Mouse (Mus musculus): ENCODE measurements around the gene Cdc26.
A peak's percentile ranks its signal among the peaks of the same experiment; 100 is the strongest.

Cdc26 gene

GRCm38 (mm10) chr4:62408601-62409282 is at the start of gene Cdc26, which contains the start of gene Prpf4:
Cdc26 (minus strand) TSS chr4:62408642.
Prpf4 (plus strand) TSS chr4:62408797.
- DNase-seq (ENCODE audit: low spot score), result peak; percentile 100

GRCm38 (mm10) chr4:62454995-62455394 is 46.6 kb upstream of the Cdc26 start:
- peak; percentile 57 for DNase-seq (ENCODE audit: low spot score)

- DNase-seq (ENCODE audit: low spot score), result no peak
These were observed 32.5 kb upstream of the Cdc26 start for GRCm38 (mm10) chr4:62440986-62441385.

GRCm38 (mm10) chr4:62440544-62440943 is 32.1 kb upstream of the Cdc26 start:
- DNase-seq (ENCODE audit: low spot score), result no peak

- no peak for DNase-seq (ENCODE audit: low spot score)
These were observed 31.4 kb upstream of the Cdc26 start for GRCm38 (mm10) chr4:62439793-62440192.

DNA sequence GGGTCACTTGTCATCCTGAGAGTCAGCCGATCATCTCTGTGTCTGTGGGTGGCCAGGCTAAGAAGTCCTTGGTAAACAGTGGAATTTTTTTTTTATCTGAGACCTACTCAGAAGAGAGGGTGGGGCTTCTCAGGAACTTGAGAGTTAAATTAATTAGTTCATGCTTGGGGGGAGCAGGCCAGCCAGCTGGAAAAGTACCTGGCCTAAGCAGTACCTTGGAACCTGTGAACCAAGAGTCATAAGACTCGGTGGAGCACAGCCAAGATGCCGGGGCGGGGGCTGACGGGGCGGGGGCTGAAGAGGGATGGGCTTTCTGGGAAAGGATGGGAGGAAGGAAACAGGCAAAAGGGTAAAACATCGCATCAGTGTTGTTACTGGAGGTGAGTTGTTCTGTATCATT is 29.4 kb upstream of the Cdc26 start:
- no peak for DNase-seq (ENCODE audit: low spot score)

DNA sequence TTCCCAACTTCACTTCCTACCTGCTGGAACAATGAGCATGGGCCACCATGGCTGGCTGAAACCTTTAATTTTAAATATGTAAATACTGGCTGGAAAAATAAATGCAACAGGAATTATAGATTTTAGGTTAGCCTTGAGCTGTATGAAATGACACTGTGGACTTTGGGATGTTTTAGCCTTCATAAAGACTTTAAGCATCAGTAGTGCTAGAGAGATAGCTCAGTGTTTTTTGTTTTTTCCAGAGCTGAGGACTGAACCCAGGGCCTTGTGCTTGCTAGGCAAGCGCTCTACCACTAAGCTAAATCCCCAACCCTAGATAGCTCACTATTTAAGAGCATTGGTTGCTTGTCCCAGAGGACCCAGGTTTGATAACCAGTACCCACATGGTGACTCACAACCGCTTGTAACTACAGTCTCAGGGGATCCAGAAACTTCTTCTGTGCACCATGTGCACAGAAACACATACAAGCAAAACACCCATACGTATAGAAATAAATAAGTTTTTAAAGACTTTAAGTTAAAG is 28.9 kb upstream of the Cdc26 start:
- DNase-seq (ENCODE audit: low spot score), result no peak

GRCm38 (mm10) chr4:62435081-62435480 is 26.6 kb upstream of the Cdc26 start, which contains the start of gene Rnf183:
Rnf183 (minus strand) TSS chr4:62435252.
- no peak for DNase-seq (ENCODE audit: low spot score)

DNA sequence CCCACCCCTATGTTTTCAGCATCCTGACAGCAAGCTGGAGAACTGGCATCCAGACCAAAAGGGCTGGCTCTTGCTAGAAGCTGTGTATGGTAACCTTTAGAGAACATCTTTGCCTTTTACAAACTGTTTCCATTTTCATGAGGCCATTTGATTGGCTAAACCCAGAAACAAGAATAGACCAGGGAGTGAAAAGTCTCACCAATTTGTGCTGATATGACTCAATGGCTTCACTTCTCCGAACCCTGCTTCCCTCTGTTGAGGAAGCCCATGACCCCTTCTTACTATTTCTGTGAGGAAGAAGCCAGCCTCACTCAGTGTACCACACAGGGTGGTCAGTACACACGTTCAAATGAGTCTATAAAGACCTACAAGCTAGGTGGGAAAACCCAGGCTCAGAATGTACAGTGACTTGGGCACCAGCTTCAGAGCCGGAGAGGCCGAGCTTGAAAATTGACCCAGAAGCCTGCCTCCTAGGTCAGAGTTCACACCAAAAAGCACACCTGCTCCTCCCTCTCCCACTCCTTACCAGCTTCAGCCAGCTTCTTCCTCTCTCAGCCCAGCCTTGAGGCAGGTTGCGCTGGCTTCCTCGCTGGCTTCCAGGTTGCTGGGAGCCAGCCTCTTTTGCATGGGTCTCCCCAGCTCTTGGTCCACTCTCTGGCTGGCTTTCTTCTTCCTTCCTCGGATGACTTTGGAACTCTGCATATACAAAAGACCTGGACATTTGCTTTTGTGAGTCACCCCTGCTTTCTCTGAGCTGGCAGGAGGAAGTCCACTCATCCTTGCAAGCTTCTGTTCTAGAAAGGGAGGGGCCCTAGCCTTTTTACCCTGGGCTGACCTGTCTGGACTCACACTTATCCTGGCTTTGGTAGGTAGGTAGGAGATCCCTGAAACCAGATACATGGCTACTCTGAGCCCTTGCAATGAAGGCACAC is 25.8 kb upstream of the Cdc26 start:
- no peak for DNase-seq (ENCODE audit: low spot score)

- DNase-seq (ENCODE audit: low spot score), result no peak
These were observed 23.1 kb upstream of the Cdc26 start for GRCm38 (mm10) chr4:62431522-62431921.

GRCm38 (mm10) chr4:62430678-62431077 is 22.2 kb upstream of the Cdc26 start:
- no peak for DNase-seq (ENCODE audit: low spot score)

DNA sequence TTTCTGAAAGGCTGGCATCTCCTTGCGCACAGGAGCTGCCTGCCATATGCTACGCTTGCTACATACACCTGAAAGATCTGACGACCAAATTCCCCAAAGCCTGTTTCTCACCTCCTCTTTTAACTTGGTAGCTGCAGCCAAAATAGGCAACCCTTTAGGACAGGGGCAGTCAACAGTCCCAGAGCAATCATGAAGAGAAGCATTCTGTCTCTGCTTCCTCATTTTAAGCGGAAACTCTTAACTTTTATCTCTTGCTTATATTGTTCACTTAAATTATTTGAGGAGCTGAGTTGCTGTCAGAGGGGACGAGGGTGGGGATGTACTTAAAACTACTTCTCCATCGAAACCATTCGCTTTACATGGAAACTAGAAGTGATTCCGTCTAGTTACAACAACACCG is 21.2 kb upstream of the Cdc26 start:
- DNase-seq (ENCODE audit: low spot score), result no peak

DNA sequence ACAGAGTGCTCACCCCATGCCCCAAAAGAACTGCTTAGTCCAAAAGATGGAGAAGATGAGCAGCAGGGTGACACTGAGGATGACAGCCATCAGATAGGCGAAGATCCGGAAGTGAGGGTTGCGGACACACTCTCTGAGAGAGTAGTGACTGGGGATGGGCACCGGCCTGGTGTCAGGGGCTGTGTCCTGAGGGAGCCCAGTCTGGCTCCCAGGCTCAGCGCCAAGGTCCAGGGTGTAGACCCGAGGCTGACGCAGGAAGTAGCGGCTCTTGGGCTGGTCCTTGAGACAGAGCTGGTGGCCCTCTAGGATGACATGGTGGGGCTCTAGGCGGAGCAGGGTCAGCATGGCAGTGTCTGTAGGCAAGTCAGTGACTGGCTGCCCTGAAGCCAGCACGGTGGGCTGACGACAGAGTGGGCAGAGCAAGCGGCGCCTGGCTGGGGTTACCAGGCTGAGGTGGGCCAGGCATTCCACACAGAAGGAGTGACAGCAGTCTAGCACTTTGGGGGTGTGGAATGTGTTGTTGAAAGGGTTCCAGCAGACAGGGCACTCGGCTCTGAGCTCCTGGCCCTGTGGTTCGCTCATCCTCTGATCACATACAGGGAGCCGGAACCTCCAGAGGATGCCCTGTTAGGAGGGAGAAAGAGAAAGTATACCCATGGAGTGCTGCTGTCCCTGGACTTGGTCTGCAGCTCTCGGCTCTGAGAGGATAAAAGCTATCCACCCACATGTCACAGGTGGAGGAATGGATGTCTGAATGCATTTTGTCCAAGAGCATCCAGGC is 19.7 kb upstream of the Cdc26 start:
- no peak for DNase-seq (ENCODE audit: low spot score)

DNA sequence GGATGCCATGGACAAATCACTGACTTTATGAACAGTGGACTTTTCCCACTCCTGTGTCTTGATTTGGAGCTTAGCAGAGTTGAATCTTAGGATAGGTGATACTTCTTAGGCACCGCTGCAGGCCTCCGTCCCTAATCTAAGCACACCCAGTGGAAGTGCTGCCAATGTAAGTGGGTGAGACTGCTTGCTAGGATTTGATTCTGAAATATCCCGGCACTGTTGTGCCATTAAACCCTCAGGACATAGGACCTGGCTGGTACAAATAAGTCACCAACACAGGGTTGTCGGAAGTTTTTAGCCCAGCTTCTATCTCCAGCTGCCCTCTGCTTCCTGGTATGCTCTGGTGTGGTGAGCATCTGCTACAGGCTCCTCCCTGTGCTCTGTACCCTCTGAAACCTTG is 17.4 kb upstream of the Cdc26 start:
- no peak for DNase-seq (ENCODE audit: low spot score)

DNA sequence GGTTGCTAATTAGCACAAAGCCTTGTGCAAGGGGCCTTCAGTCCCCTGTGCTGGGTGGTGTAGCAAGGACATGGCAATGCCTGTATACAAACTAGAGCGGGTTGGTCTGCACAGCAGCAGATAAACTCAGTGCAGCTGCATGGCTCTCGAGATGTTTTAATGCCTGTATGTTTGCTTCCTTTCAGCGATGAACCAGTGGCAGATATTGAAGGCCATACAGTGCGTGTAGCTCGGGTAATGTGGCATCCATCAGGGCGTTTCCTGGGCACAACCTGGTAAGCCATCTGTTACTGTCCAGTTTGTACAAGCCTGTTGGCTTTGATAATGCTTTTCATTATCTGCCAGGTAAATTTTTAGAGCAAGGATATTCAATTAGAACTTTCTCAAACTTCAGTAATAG is 10.6 kb upstream of the Cdc26 start:
- no peak for DNase-seq (ENCODE audit: low spot score)

DNA sequence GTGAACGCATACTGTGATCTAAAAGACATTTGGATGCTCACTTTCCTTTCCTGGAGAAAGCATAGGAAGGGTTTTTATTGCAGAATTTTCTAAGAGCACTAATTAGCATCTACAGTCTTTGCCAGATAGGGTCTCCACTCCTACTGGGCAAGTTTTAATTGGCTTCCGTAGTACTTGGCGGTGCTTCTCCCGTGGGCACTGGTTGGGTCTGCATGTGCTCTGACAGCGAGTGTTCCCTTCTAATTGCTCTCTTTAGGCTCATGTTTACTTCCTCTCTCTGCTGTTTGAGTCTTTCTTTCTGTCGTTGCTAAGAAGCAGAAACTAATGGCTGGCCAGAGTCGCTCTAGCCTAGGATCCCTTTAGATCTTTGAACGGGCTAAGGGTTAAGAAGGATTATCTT is 10.0 kb upstream of the Cdc26 start:
- no peak for DNase-seq (ENCODE audit: low spot score)

GRCm38 (mm10) chr4:62411606-62412005 is 3.2 kb upstream of the Cdc26 start:
- DNase-seq (ENCODE audit: low spot score), result no peak

DNA sequence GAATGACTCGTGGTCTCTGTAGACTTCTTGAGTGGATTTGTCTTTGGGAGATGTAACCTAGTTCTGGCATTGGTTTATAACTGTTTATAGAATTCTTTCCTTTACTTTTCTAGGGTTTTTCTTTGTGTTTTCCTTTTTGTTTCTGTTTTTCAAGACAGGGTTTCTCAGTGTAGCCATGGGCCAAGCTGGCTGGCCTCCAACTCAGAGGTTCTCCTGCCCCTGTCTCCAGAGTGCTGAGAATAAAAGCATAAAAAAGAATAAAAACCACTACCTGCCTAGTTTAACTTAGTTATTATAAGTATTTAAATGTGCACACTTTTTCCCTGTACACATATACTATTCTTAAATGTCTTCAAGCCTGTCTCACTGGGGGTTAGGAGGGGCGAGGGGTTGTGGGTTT is 1.9 kb upstream of the Cdc26 start:
- no peak for DNase-seq (ENCODE audit: low spot score)

- peak; percentile 6 for DNase-seq (ENCODE audit: low spot score)
These were observed 1.2 kb upstream of the Cdc26 start for GRCm38 (mm10) chr4:62409615-62410014.

DNA sequence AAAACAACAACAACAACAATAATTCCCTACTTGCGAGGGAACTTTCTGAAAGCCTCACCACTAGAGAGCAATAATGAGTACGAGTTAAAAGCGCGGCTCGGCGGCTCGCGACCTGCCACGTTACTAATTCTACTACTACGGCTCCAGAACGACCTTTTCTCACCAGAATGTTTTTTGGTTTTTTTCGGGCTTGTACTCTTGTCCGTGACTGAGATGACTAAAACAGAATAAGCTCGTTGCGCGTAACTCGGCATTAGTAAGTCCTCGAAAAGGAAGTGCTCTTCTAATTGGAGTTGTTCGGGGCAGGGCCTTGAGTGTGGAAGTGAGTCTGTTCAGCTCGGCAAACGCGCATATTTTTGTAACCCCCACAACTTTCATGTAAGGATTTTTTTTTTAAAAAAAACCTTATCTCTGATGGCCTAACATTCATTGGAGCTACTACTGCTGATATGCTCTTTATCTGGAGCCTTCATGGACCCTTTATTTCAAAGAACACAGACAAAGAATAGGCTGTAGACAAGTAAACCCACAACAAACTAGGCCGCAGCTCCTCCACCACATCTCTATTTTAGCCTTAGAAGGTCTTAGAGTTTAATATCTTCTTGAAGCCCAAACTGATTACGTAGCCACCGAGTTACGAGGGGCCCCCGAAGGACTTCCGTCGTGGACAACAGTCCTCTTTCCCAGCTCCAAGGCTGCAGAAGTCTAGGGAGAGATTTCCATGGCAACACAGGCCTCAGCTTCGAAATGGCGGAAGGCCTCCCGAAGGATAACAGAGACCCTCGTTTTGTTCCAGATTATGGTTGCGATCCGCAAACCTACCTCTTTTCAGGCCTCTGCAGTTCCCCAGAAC is 486 bp downstream of the Cdc26 start:
- DNase-seq (ENCODE audit: low spot score), result peak; percentile 86

DNA sequence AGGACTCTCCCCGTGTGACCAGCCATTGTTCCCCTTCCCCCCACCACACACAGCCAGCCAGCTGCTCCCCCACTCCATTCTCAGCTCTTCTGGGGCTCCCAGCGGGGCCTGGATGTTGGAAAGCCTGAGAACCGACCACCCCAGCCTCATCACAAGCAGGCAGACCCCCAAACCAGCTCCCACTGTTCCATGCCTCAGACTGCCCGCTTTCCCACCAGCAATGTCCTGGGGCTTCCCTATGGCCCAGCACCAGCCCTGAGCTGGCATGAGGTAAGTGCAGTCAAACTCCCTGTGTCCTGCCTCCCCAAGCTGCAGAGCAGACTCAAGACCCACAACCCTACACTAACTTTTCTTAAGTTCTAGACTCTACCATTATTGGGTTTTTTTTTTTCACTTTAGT is 2.3 kb downstream of the Cdc26 start:
- no peak for DNase-seq (ENCODE audit: low spot score)
